Comparison of ENCODE assay signal across 10 mouse cellular contexts in the genomic region with DNA sequence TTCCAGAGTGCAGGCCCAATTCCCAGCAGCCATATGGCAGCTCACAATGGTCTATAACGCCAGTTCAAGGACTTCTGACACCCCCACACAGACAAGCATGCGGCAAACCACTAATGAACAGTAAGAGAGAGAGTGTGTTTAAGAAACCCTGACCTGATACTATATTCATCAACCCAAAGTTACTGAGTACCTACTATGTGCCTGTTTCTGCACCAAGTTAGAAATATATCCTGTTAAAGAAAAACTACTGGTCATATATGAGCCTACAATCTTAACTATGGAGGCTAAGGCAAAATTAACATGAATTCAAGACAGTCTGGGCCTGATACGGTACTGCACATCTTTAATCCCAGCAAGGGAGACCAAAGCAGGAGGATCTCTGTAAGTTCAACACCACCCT. TPM values are rescaled to one million over a fixed set of nuclear protein-coding genes. Genes with fewer than 3 reads are reported as not detected.
A peak's percentile ranks its signal among the peaks of the same experiment; 100 is the strongest.
DNase-seq lines count a peak whose midpoint lies in the region; ATAC-seq and TF ChIP-seq lines count a peak whose summit lies in the region.
"Had no signal": no experiment of that assay in that cellular context is flagged by ENCODE, and none has a peak within 500 bp of the region (broad histone marks: within the 10 kb centered on the region; RNA-seq: fewer than 3 reads in every experiment).

No protein-coding gene starts in this region.

- H3K4me2 ChIP-seq in heart, embryonic 13.5 days = peak overlapping the region; percentile 95
- peak overlapping the region; percentile 85 for H3K4me2 ChIP-seq in hindbrain, embryonic 14.5 days (replicated peaks)
- H3K4me2 ChIP-seq in midbrain, embryonic 11.5 days = peak overlapping the region; percentile 82

- no peak for DNase-seq in heart, postnatal 4 days
- peak; percentile 18 for DNase-seq in MEL (ENCODE audit: low read depth, low spot score)
- DNase-seq in hindbrain, embryonic 14.5 days (ENCODE audit: low spot score) = no peak
- DNase-seq in midbrain, embryonic 11.5 days (ENCODE audit: low spot score, missing footprints) = no peak
- no peak for DNase-seq in left cerebral cortex, postnatal 36 days (ENCODE audit: low spot score in 2 of 2)
- no peak for DNase-seq in yolk sac, embryonic 10.5 days (ENCODE audit: low spot score)
- no peak for DNase-seq in left cerebral cortex, adult 18-20 months (ENCODE audit: low spot score in 2 of 2)
- DNase-seq: gastrocnemius, postnatal 14 days had no signal

- WGBS in heart, embryonic 13.5 days = 75% methylated on average over 3 of the region's 3 CpGs
- 80% methylated on average over 3 of the region's 3 CpGs for WGBS in hindbrain, embryonic 14.5 days
- WGBS in midbrain, embryonic 11.5 days = 81% methylated on average over 3 of the region's 3 CpGs

- H3K9ac ChIP-seq in heart, embryonic 13.5 days = peak overlapping the region; percentile 96
- H3K9ac ChIP-seq in MEL (ENCODE audit: control insufficient read depth, low read depth, low read length, poor library complexity, severe bottlenecking) = peak overlapping the region; percentile 90
- H3K9ac ChIP-seq in hindbrain, embryonic 14.5 days = peak overlapping the region; percentile 71
- peak overlapping the region; percentile 83 for H3K9ac ChIP-seq in midbrain, embryonic 11.5 days (ENCODE audit: low read length)

- intact Hi-C loops in left cerebral cortex, postnatal 36 days (cut with DNase I) = loop anchor here (5.0 kb wide), 1 partner anchor 62 kb away; a partner anchor contains a TSS

- H3K9me3 ChIP-seq in heart, embryonic 13.5 days = no peaks in the 10 kb centered on the region
- no peaks in the 10 kb centered on the region for H3K9me3 ChIP-seq in MEL (replicated peaks; ENCODE audit: insufficient read depth, low read length)
- no peaks in the 10 kb centered on the region for H3K9me3 ChIP-seq in hindbrain, embryonic 14.5 days (ENCODE audit: control insufficient read depth, low read length)
- H3K9me3 ChIP-seq in midbrain, embryonic 11.5 days (ENCODE audit: control insufficient read depth, low read length) = no peaks in the 10 kb centered on the region

- H3K79me2 ChIP-seq in MEL (ENCODE audit: control insufficient read depth, insufficient read depth, low read length, poor library complexity) = peaks cover 41% of the 10 kb centered on the region

- no peak for ATAC-seq in heart, embryonic 13.5 days (ENCODE audit: extremely low read depth, insufficient number of reproducible peaks, low FRiP score, low TSS enrichment)
- no peak for ATAC-seq in hindbrain, embryonic 14.5 days (ENCODE audit: low FRiP score)
- no peak for ATAC-seq in midbrain, embryonic 11.5 days (ENCODE audit: low FRiP score)

- no peaks in the 10 kb centered on the region for H3K36me3 ChIP-seq in heart, embryonic 13.5 days
- peaks cover 0 to 15% of the 10 kb centered on the region in 2 experiments for H3K36me3 ChIP-seq in MEL (ENCODE audit: control insufficient read depth in 1 of 2, insufficient read depth in 2 of 2, low read length in 2 of 2)
- H3K36me3 ChIP-seq in hindbrain, embryonic 14.5 days (replicated peaks; ENCODE audit: control insufficient read depth, insufficient read depth) = no peaks in the 10 kb centered on the region
- no peaks in the 10 kb centered on the region for H3K36me3 ChIP-seq in midbrain, embryonic 11.5 days (ENCODE audit: control insufficient read depth, insufficient read depth, low read length)

- no peak for TF ChIP-seq EP300 in MEL (IDR thresholded peaks at IDR 0.05; ENCODE audit: low read depth in 1 of 2, low read length in 2 of 2)

- H3K4me3 ChIP-seq in heart, embryonic 13.5 days = peak overlapping the region; percentile 91
- H3K4me3 ChIP-seq in MEL (ENCODE audit: control insufficient read depth in 1 of 2, insufficient read depth in 1 of 2, low read depth in 2 of 2, low read length in 2 of 2) = peak overlapping the region; percentile 72 to 83
- H3K4me3 ChIP-seq in hindbrain, embryonic 14.5 days (replicated peaks; ENCODE audit: low read length) = peak overlapping the region; percentile 59
- peak overlapping the region; percentile 78 for H3K4me3 ChIP-seq in midbrain, embryonic 11.5 days (ENCODE audit: low read depth, low read length)

- peaks cover 28% of the 10 kb centered on the region for H3K4me1 ChIP-seq in heart, embryonic 13.5 days
- H3K4me1 ChIP-seq in MEL (ENCODE audit: control insufficient read depth in 1 of 2, insufficient read depth in 2 of 2, low read length in 2 of 2) = peaks cover 3 to 17% of the 10 kb centered on the region in 2 experiments
- H3K4me1 ChIP-seq in hindbrain, embryonic 14.5 days (replicated peaks; ENCODE audit: control insufficient read depth, insufficient read depth, low read length) = peaks cover 10% of the 10 kb centered on the region
- H3K4me1 ChIP-seq in midbrain, embryonic 11.5 days (ENCODE audit: control insufficient read depth, insufficient read depth, low read length) = peaks cover 6% of the 10 kb centered on the region; the same call in 1 of the 2 replicates

- no peak for TF ChIP-seq POLR2A in MEL (IDR thresholded peaks at IDR 0.05; ENCODE audit: control insufficient read depth in 1 of 2, insufficient read depth in 1 of 2, low read depth in 1 of 2, low read length in 2 of 2, poor library complexity in 1 of 2)

- TF ChIP-seq RAD21 in MEL (IDR thresholded peaks at IDR 0.05; ENCODE audit: low read depth, low read length) = no peak

- H3K27ac ChIP-seq in heart, embryonic 13.5 days (replicated peaks) = 0 out of 2 replicates have a peak overlapping the region, but pooled peaks have one; percentile 90
- H3K27ac ChIP-seq in MEL (ENCODE audit: control insufficient read depth, low read depth, low read length) = no peak overlapping the region
- H3K27ac ChIP-seq in hindbrain, embryonic 14.5 days = no peak overlapping the region
- H3K27ac ChIP-seq in midbrain, embryonic 11.5 days (ENCODE audit: low read depth, low read length) = no peak overlapping the region

- no peaks in the 10 kb centered on the region for H3K27me3 ChIP-seq in heart, embryonic 13.5 days (replicated peaks)
- no peaks in the 10 kb centered on the region for H3K27me3 ChIP-seq in MEL (ENCODE audit: control insufficient read depth in 1 of 2, insufficient read depth in 2 of 2, low read length in 2 of 2)
- H3K27me3 ChIP-seq in hindbrain, embryonic 14.5 days (ENCODE audit: control insufficient read depth, insufficient read depth, low read length) = no peaks in the 10 kb centered on the region
- no peaks in the 10 kb centered on the region for H3K27me3 ChIP-seq in midbrain, embryonic 11.5 days (ENCODE audit: control insufficient read depth, insufficient read depth, low read length)

- no peak for TF ChIP-seq CTCF in MEL (IDR thresholded peaks at IDR 0.05 in 2 of 3, conservative IDR thresholded peaks at IDR 0.05 in 1 of 3; ENCODE audit: control insufficient read depth in 1 of 3, insufficient read depth in 1 of 3, low read depth in 2 of 3, low read length in 3 of 3, poor library complexity in 1 of 3, severe bottlenecking in 1 of 3)

RNA-seq across cellular contexts. Expression of a gene that starts 1.3 kb away (rescaled TPM):
- 25.8 and 28.3 TPM in 2 replicates for polyA plus RNA-seq in heart, embryonic 13.5 days (2015; fragmentation: Nextera tagmentation; extraction: Ambion mirVana)
- total RNA-seq in heart, postnatal 4 days (2021) = 10 to 100 TPM; 34.5 to 38.7 TPM
- total RNA-seq in MEL (2012; rRNA removed) = 30.8 and 32.9 TPM in 2 replicates
- 10 to 100 TPM; 80.9 to 81.1 TPM for polyA plus RNA-seq in MEL (2012; ENCODE audit: insufficient read depth in 1 of 2, insufficient read length in 2 of 2, low read depth in 1 of 2, low replicate concordance in 2 of 2, missing spikeins in 1 of 2)
- 19.2 and 20.3 TPM in 2 replicates for polyA plus RNA-seq in hindbrain, embryonic 14.5 days (2014; fragmentation: Nextera tagmentation; extraction: Ambion mirVana)
- 26.6 and 27.1 TPM in 2 replicates for polyA plus RNA-seq in midbrain, embryonic 11.5 days (2014; fragmentation: Nextera tagmentation; extraction: Ambion mirVana)
- total RNA-seq in left cerebral cortex, postnatal 36 days (2021) = 10 to 100 TPM; 14.3 to 18.3 TPM
- 10 to 100 TPM; 17.1 to 17.6 TPM for total RNA-seq in left cerebral cortex, adult 18-20 months (2021)

RNA-seq across cellular contexts. Expression of a gene that starts 17.2 kb away (rescaled TPM):
- not detected in 2 replicates for polyA plus RNA-seq in heart, embryonic 13.5 days (2015; fragmentation: Nextera tagmentation; extraction: Ambion mirVana)
- total RNA-seq in heart, postnatal 4 days (2021) = not detected
- total RNA-seq in MEL (2012; rRNA removed) = not detected in 2 replicates
- not detected for polyA plus RNA-seq in MEL (2012; ENCODE audit: insufficient read depth in 1 of 2, insufficient read length in 2 of 2, low read depth in 1 of 2, low replicate concordance in 2 of 2, missing spikeins in 1 of 2)
- polyA plus RNA-seq in hindbrain, embryonic 14.5 days (2014; fragmentation: Nextera tagmentation; extraction: Ambion mirVana) = not detected in 2 replicates
- polyA plus RNA-seq in midbrain, embryonic 11.5 days (2014; fragmentation: Nextera tagmentation; extraction: Ambion mirVana) = not detected in 2 replicates
- not detected for total RNA-seq in left cerebral cortex, postnatal 36 days (2021)
- not detected for total RNA-seq in left cerebral cortex, adult 18-20 months (2021)
- total RNA-seq: gastrocnemius, postnatal 14 days had no signal
- polyA plus RNA-seq: C2C12 had no signal

RNA-seq across cellular contexts. Expression of a gene that starts 41.6 kb away (rescaled TPM):
- not detected in 2 replicates for polyA plus RNA-seq in heart, embryonic 13.5 days (2015; fragmentation: Nextera tagmentation; extraction: Ambion mirVana)
- not detected for total RNA-seq in heart, postnatal 4 days (2021)
- not detected in 2 replicates for total RNA-seq in MEL (2012; rRNA removed)
- polyA plus RNA-seq in MEL (2012; ENCODE audit: insufficient read depth in 1 of 2, insufficient read length in 2 of 2, low read depth in 1 of 2, low replicate concordance in 2 of 2, missing spikeins in 1 of 2) = not detected
- 0.13 TPM in 1 of 2 replicates, not detected in the other for polyA plus RNA-seq in hindbrain, embryonic 14.5 days (2014; fragmentation: Nextera tagmentation; extraction: Ambion mirVana)
- polyA plus RNA-seq in midbrain, embryonic 11.5 days (2014; fragmentation: Nextera tagmentation; extraction: Ambion mirVana) = not detected in 2 replicates
- total RNA-seq in left cerebral cortex, postnatal 36 days (2021) = not detected
- not detected for total RNA-seq in left cerebral cortex, adult 18-20 months (2021)
- polyA plus RNA-seq: C2C12 had no signal

RNA-seq across cellular contexts. Expression of a gene that starts 52.6 kb away (rescaled TPM):
- polyA plus RNA-seq in heart, embryonic 13.5 days (2015; fragmentation: Nextera tagmentation; extraction: Ambion mirVana) = 1.3 and 1.5 TPM in 2 replicates
- 1 to 10 TPM; 1.6 to 2.0 TPM for total RNA-seq in heart, postnatal 4 days (2021)
- not detected in 2 replicates for total RNA-seq in MEL (2012; rRNA removed)
- under 1 TPM in 1 of 2 experiments, not detected in 1; 0.07 TPM for polyA plus RNA-seq in MEL (2012; ENCODE audit: insufficient read depth in 1 of 2, insufficient read length in 2 of 2, low read depth in 1 of 2, low replicate concordance in 2 of 2, missing spikeins in 1 of 2)
- 0.13 and 0.31 TPM in 2 replicates for polyA plus RNA-seq in hindbrain, embryonic 14.5 days (2014; fragmentation: Nextera tagmentation; extraction: Ambion mirVana)
- 0.05 TPM in 1 of 2 replicates, not detected in the other for polyA plus RNA-seq in midbrain, embryonic 11.5 days (2014; fragmentation: Nextera tagmentation; extraction: Ambion mirVana)
- total RNA-seq in left cerebral cortex, postnatal 36 days (2021) = under 1 TPM; 0.27 to 0.66 TPM
- total RNA-seq in left cerebral cortex, adult 18-20 months (2021) = under 1 TPM; 0.54 to 0.81 TPM

RNA-seq across cellular contexts. Expression of a gene that starts 57.0 kb away (rescaled TPM):
- polyA plus RNA-seq in heart, embryonic 13.5 days (2015; fragmentation: Nextera tagmentation; extraction: Ambion mirVana) = 198 and 202 TPM in 2 replicates
- 10 to 100 TPM; 70.4 to 72.6 TPM for total RNA-seq in heart, postnatal 4 days (2021)
- 122 and 126 TPM in 2 replicates for total RNA-seq in MEL (2012; rRNA removed)
- 100 to 1,000 TPM in 1 of 2 experiments, not detected in 1; 414 TPM for polyA plus RNA-seq in MEL (2012; ENCODE audit: insufficient read depth in 1 of 2, insufficient read length in 2 of 2, low read depth in 1 of 2, low replicate concordance in 2 of 2, missing spikeins in 1 of 2)
- 429 and 442 TPM in 2 replicates for polyA plus RNA-seq in hindbrain, embryonic 14.5 days (2014; fragmentation: Nextera tagmentation; extraction: Ambion mirVana)
- polyA plus RNA-seq in midbrain, embryonic 11.5 days (2014; fragmentation: Nextera tagmentation; extraction: Ambion mirVana) = 308 and 312 TPM in 2 replicates
- 100 to 1,000 TPM; 187 to 235 TPM for total RNA-seq in left cerebral cortex, postnatal 36 days (2021)
- 100 to 1,000 TPM; 200 to 222 TPM for total RNA-seq in left cerebral cortex, adult 18-20 months (2021)
